Mouse (Mus musculus) ovary, postnatal 36 days (tissue): ENCODE data around the gene Npnt.

Experiments used
- DNase-seq: peaks from one replicate; pipeline ENCODE4 v3.0.0; 2022; ENCODE audit warnings: low spot score, mixed read lengths

Npnt gene

DNA sequence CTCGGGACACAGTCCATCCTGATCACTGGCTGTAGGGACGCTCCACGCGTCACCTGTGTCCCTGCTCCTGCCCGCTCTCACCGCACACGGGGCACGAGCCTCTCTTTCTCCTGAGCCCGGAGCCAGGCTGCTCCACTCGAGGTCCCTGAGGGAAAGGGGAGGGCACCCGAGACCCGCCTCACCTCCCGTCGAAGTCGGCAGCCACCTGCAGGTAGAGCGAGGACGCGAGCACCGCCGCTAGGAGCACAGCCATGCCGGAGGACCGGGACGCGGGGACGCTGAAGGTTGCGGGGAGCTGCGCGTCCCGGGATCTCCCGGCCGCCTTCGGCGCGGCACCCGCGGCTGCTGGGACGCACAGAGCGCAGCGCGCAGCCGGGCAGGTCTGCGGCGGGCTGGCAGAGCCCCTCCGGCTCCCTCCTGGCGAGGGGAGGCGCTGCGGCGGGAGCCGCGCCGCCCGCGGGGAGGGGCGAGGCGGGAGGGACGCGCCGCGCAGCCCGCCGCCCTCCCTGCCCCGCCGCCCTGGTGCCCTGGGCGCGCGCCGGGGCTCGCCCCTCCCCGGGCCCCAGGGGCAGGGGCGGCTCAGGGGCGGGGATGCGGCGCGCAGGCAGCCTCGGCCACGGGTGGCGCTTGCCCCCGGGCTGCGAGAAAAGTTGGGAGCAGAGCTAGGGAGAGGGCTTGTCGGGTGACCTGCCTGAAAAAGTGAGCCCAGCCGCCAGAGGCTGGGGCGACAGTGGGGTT lies at the start of gene Npnt:
Gene Npnt, minus strand, starts transcription at position 501 of the 738 bp plus-strand sequence.
- DNase-seq: peak; percentile 47

DNA sequence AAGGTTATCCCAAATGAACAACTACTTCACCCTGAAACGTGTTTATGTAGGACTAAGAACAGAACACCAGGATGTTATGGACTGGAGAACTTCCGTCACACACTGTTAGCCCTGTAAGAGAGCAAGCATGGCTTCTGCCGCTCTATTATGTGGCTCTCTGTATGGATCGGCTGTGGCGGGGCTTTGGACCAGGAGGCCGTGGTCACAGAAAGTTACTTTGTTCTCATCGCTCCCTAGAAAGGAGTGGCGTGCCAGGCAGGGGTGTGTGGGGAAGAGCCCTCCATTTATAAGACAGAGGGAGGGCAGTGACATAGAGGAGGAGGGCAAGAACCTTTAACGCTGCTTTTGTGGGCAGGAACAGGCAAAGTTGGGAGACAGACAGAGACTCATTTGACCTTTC lies 46.2 kb upstream of the Npnt start:
- DNase-seq: no peak

DNA sequence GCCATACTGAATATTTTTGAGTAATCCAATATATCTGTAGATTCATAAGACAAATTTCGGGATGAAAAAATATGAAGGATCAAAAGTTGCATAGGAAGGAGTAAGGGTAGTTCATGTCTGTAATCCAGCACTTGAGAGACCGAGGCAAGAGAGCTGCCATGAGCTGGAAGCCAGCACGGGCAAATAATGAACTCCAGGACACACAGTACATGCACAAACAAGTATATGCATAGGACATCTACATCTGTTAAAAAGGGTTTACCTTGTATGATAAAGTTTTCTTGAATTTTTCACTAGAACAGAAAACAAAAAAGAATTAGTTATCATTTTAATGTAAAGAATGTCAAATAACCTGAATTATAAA lies 45.8 kb upstream of the Npnt start:
- DNase-seq: no peak

DNA sequence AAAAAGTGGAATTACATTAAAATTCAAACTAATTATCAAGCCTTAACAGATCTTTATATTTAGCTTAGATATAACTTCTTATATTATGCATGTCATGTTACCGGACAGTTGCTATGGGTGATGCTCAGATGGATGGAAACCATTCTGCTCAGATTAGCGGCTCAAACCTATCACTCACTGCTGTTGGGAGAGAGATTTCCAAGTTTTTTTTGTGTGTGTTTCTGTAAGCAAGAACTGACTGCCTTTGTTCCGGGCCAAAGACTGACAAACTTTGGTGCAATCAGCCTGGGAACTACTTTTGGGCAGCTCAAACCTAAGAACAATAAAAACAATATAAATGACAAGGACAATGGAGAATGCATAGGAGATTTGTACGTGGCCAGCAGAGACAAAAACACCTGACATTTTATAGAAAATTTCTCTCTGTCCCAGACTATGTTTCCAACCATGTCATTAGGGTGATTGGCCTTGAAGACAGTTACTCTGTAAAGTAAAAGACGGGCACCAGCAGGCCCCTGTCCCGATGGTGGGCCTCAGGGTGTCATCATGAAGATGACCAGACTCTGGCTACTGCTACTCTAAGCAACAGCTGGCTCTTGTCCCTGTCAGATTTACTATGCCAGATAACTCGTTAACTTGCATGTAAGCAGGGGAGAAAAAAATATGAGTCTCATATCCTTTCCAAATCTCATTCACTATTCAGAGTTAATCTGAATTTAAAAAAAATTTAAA lies 45.2 kb upstream of the Npnt start:
- no peak for DNase-seq

DNA sequence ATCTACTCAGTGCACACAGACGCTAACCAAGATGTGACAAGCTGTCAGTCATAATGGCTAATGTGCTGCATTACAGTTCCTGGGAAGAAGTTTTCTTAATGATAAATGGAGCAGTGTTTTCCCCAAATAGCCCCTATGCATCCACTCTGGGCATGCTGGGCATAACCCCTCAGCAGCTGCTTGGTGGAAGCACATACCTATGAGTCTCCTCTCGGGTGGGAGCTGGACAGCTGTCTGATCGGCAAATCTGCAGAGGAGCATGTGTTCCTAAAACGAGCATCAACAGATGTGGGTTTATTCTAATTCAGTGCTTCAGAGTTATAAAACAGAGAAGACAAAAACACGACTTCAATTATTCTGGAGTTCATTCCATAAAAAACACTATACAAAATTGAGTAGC lies 36.1 kb upstream of the Npnt start:
- no peak for DNase-seq

DNA sequence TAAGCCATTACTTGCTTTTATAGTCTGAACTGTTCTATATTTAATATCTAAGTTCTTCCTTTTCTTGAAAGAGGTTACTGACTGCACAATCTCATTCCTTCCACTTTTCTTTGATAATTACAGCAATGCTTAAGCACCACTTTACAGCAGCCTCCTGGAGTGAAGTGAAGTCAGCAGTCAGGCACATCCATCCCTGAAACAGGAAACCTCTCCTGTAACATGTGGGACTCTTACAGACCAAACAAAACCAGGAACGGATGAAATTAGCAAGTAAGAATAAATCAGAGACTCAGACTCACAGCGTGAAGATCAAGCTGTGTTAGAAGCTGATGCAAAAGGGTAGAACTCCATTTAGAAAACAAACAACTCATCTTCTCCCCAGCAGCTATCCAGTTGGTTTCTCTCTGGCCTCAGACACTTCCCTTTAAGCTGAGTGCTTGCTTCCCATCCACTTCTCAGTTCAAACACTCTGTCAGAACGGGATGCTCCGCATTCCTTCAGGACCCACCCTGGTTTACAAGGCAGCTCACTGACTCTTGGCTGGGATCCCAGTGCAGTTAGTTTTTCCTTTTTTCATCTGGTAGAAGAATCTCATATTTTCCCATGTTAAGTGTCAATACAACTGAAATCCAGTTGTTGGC lies 33.9 kb upstream of the Npnt start:
- DNase-seq: no peak

DNA sequence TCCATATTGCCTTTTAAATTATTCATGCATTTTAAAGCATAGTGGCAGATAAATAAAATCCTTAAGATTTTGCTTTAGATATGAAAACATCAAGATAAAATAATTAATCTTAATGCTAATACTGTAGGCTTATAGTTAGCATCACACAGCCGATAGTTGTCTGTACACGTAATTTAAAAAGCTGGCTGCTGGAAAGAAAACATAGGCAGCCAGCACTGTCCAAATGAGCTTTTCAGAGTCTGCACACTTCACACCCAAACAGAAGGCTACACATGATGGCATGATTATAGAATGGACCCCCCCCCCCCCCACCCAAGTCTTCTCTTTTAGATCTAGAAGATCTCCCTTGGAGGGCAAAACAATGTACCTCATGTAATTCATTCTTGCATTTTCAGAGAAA lies 31.9 kb upstream of the Npnt start:
- DNase-seq: no peak

DNA sequence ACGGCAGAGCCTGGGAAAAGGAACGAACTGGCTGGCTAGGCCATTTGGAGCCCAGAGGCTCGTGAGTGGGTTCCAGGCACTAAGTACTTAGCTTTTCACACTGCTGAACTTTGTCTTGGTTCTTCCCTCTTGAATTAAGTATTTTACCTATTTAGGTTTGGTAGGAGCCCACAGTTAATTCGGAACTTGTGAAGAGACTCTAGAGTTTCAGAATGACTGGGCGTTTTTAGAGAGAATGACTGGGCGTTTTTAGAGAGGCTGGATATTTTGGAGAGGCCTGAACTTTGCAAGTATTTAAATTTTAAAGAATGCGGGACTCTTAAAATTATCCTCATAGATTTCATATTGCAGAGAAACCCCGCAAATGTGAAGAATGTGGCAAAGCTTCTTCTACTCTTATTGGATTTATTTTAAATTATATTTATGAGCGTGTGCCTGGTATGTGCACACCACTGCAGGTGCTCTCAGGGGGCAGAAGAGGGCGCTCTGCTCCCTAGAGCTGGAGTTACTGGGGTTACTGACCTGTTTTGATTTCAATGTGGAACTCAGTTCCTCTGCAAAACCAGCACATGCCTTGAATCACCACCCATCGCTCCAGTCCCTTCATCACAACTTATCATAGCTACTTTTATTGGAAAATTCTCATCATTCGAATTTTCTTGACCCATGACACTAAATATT lies 29.8 kb upstream of the Npnt start:
- DNase-seq: no peak

DNA sequence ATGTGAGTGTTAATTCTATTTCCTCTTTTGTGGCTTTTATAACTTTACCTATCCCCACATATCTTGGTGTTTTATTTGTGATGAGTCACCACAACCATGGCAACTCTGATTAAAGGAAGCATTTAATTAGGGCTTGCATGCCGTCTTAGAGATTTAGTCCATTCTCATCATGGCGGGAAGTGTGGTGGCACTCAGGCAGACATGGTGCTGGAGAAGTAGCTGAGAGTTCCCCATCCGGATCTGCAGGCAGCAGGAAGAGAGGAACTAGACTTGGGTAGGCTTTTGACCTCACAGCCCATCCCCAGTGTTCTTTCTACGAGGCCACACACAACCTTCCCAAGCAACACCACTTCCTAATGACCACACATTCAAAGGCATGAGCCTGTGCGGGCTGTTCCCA lies 16.2 kb upstream of the Npnt start:
- no peak for DNase-seq

DNA sequence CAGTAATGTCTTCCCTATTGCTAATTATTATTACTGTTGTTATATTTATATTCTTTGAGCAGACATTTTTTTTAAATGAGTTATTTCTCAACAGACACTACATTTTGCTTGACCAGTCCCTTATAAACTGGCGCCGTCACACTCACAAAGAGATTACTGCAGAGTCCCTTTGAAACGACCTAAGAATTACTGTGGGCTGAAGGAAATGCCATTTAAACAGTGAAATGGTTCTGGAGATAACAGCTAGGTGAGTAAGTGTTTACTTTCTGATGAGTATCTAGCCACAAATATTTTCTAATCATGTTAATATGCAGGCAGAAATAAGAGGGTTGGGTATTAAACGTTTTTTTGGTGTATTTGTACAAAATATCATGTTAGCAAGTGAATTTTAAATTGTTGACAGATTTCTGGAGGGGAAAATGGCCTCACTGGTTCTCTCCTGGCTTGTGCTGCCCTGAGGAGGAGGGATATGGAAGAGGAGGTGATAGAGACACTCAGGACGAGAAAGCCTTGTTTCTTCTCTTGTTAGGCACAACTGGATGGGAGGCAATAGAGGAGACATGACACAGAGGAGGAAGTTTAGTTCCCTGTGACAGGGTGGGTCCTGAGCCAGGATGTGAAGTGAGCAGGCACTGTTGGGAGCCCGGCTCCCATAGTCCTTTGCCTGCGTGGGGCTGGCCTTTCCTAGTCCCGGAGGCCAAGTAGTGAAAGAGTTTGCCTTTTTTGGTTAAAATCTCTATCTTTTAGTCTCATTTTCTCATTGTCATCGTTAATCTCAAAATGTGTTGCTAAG lies 14.8 kb upstream of the Npnt start:
- DNase-seq: no peak

DNA sequence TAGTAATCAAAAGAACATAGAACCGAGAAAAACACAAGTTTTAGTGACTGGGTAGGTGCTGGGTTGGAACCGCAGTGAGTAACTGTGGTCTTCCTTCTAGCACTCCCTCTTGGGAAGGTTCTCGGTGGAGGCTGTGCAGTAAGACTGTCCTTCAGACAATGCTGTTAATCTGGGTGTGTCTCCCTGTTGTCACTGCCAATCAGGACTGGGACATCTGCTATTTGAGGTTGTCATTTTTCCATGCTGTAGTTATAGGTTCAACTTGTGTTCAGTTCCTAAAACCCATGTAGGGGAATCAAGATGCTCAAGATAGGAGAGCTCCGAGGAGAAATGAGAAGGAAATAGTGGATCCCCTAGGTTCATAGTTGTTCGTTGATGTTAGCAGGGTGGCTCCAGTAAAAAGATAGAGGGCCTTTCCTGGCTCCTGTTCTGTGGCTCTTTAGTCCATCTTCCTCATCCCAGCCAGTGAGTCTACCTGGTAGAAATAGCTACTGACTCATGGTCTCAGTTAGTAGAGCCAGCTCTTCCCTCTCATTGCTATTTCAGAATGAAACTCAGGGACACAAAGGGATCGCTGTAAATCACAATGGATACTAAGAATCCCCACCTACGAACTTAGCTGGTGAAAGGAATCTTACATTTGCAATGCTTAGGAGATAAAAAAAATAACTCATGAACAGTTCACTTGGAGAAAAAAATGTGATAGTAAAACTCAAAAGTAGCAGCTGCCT lies 12.7 kb upstream of the Npnt start:
- no peak for DNase-seq

DNA sequence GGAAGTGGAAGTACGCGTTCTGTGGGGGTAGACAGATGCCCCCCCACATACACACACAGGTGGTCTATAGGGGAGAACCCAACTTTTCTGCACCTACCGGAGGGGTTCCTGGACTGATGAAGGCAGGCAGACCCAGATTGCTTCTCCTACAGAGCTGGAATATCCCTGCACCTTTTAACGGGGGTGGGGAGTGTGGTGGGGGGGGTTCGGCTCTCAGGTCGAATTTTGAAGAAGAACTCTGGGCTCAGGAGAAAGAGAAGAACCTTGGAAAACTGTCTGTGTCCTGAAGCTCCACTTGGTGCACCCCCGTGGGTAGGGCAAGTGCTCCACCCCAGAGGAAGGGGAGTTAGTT lies 414 bp upstream of the Npnt start:
- no peak for DNase-seq

DNA sequence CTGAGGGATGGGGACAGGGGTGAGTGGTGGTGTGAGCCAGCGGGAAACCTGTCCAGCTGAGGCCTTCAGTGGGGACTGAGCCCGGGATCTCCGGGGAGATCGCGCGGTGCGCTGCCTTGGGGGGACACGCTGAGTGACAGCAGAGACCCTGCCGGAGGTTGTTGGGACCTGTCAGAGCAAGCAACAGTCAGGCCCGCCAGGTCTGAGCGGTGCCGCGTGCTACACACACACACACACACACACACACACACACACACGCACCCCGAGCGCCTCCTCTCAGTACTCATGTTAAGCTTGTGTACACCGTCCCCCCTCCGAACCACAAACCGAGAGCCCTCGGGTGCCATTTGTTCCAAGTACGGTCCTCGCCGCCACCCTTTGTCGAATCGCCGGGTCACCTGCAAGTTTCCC lies 706 bp downstream of the Npnt start:
- DNase-seq: peak; percentile 21

DNA sequence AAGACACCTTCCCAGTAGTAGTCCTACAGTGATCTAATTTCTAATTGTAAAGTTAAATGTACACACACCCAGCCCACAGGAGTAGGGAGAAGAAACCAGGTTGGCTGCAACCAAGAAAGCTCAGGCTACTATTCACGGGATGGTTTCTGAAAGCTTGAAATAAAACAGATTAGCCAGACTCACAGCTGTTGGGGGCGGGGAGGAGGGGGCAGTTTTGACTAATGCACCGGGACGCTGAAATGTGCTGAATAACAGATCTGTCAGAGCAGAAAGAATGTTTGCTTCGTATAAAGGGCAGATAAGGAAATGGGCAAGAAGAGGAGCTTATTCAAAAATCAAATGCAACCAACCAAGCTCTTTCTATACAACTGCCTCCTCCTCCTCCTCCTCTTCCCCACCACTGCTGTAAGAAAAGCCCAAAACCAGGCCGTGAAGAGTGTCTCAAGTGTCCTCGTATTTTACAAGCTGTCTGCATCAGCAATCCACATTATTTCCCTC lies 1.7 kb downstream of the Npnt start:
- no peak for DNase-seq

DNA sequence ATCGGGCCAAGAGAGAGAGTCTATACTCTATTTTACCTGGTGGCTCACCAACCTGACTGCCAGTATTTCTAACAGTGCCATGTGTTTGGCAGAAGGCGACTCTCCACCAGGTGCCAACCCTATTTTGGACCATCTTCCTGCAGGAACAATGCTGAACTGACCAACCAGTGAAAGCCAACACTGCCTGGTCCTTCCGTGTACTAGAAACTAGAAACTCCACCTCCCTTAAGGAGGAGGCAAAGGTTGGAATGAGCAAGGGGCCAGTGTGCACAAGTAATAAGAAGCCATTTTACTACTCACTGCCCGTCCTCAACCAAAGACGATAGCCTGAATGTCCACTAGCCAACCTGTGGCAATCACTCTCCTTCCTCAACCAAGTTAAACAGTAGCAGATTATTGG lies 4.0 kb downstream of the Npnt start:
- no peak for DNase-seq

DNA sequence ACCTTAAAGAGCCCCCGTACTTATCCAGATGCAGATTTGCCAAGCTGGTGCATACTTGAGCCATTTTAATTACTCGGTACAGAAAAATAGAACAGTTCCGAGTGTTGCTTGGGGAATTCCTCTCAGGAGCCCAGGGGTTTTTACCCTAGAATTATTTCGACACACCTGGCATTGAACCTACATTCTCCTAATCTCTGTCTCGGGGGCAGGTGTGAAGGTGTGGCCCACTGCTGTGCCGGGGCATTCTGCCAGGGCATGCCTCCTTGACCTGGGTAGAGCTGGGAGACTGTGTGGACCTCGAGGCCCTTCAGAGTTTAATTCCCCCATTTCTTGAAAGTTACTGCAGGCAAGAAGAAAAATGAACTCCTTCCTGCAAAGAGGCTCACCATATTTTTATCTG lies 4.4 kb downstream of the Npnt start:
- DNase-seq: no peak

DNA sequence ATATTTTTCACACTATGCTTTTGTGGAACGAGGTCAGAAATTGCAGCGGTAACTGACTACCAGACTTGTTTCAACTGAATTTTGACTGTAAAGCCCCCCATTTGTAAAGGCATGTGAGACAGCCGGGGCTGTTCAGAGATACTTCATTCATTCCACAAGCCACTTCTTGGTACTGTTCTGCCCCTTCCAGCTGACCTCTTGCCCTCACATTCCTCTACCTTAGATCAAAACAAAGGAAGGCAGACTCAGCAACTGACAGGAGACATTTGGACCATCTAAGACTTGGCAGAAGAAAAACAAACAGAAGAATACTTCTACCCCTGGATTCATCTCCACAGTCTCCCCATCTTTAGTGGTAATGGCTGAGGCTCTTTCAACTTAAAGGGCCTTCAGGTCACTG lies 5.5 kb downstream of the Npnt start:
- DNase-seq: no peak

DNA sequence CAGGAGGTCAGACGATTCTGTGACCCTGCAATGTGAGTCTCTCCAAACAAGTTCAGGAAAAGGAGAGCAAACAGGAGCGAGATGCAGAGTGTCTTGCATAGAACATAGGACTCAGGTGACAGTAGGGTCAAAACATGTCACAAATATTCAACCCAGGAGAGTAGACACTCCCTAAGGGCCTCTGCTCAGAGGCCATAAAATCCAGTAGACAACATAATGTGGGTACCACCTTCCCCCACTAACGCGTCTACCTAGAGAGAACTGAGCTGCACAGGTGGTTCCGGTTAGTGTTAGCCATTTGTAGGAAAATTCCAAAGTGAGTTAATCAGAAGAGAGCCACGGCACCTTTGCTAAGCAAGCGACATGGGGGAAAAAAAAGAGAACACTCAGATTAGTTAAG lies 5.9 kb downstream of the Npnt start:
- DNase-seq: no peak

DNA sequence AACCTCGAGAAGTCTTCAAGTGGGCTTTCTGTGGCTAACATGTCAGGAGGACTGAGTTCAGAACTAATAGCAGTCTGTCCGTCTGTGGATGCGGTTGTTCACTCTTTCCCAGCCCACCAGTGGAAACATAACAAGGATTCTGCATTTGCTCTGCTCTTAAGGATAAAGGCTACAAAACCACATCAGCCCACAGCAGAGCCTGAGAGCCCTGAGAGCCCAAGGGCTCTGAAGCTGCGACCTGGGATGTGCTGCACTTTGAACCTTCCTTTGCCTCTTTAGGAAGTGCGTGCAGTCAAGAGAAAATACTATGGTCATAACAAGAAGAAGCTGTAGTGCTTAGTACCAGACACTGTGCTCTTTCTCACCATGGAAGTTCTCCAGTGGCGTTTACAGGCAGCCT lies 7.3 kb downstream of the Npnt start:
- DNase-seq: no peak

DNA sequence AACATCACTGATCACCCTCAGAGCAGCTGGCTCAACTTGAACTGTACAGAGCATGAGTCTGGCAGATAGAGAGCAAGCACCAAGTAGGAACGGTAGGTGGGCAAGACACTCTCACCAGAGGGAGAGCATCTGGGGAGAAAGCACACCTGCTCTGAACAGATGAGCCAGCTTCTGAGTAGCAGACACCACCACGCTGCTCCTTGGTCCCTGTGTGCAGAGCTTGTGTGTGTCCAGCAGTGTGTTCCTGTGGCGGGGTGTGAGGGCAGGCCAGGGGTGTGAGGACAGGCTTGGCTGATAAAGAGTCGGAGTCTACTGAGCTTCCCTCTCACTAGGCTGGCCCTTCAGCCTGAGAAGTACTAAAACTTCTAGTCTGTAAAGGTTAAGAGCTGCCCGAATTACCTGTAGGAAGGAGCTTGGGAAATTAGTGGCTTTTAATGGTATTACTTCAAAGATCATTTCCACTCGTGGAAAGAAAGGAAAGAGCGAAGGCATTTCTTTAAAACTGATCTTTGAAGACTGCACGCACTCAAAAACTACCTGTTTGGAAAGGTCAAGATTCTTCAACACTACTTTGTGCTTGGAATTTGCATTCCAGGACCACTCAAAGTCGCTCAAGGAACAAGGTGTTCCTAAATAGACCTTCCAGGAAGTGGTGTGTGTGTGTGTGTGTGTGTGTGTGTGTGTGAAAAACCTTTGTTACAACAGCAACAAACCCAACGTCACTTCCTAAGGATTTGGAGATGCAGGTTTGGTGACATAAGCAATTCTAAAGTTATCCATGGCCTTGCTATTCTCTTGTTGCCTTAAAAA lies 9.7 kb downstream of the Npnt start:
- no peak for DNase-seq
